Mouse (Mus musculus): ENCODE measurements around the gene Gm813. TPM values are rescaled to one million over a fixed set of nuclear protein-coding genes. Genes with fewer than 3 reads are reported as not detected.
"Not testable (repeated sequence)": the region's sequence is repeated elsewhere in the genome, so short reads cannot be mapped to it uniquely, and the experiment has no call there.

Gene Gm813
- total RNA-seq (2017) = not detected in 2 replicates

- no peak for ATAC-seq (replicated peaks in 1 of 2; ENCODE audit: insufficient read depth in 1 of 2, low FRiP score in 2 of 2, low TSS enrichment in 1 of 2, low read depth in 1 of 2, poor library complexity in 2 of 2, severe bottlenecking in 2 of 2)
These were observed at the start of gene Gm813 for GRCm38 (mm10) chr16:58616878-58617277. TSS of gene Gm813 (minus strand) at chr16:58616978.

- not testable (repeated sequence) for ATAC-seq (replicated peaks in 1 of 2; ENCODE audit: insufficient read depth in 1 of 2, low FRiP score in 2 of 2, low TSS enrichment in 1 of 2, low read depth in 1 of 2, poor library complexity in 2 of 2, severe bottlenecking in 2 of 2)
These were observed 48.4 kb upstream of the Gm813 start for GRCm38 (mm10) chr16:58665137-58665536.

GRCm38 (mm10) chr16:58663816-58664215 lies 47.0 kb upstream of the Gm813 start:
- no peak for ATAC-seq (replicated peaks in 1 of 2; ENCODE audit: insufficient read depth in 1 of 2, low FRiP score in 2 of 2, low TSS enrichment in 1 of 2, low read depth in 1 of 2, poor library complexity in 2 of 2, severe bottlenecking in 2 of 2)

- ATAC-seq (replicated peaks in 1 of 2; ENCODE audit: insufficient read depth in 1 of 2, low FRiP score in 2 of 2, low TSS enrichment in 1 of 2, low read depth in 1 of 2, poor library complexity in 2 of 2, severe bottlenecking in 2 of 2) = peak; percentile 75 to 86
These were observed 46.2 kb upstream of the Gm813 start for GRCm38 (mm10) chr16:58663021-58663420.

GRCm38 (mm10) chr16:58662287-58662791 lies 45.6 kb upstream of the Gm813 start:
- ATAC-seq (replicated peaks in 1 of 2; ENCODE audit: insufficient read depth in 1 of 2, low FRiP score in 2 of 2, low TSS enrichment in 1 of 2, low read depth in 1 of 2, poor library complexity in 2 of 2, severe bottlenecking in 2 of 2) = no peak

- ATAC-seq (replicated peaks in 1 of 2; ENCODE audit: insufficient read depth in 1 of 2, low FRiP score in 2 of 2, low TSS enrichment in 1 of 2, low read depth in 1 of 2, poor library complexity in 2 of 2, severe bottlenecking in 2 of 2) = peak in 1 of 2 experiments; percentile 20; a peak in 2 of 4 replicates
These were observed 45.0 kb upstream of the Gm813 start for GRCm38 (mm10) chr16:58661826-58662225.

GRCm38 (mm10) chr16:58658668-58659067 lies 41.9 kb upstream of the Gm813 start:
- ATAC-seq (replicated peaks in 1 of 2; ENCODE audit: insufficient read depth in 1 of 2, low FRiP score in 2 of 2, low TSS enrichment in 1 of 2, low read depth in 1 of 2, poor library complexity in 2 of 2, severe bottlenecking in 2 of 2) = no peak

GRCm38 (mm10) chr16:58656526-58656925 lies 39.7 kb upstream of the Gm813 start:
- no peak for ATAC-seq (replicated peaks in 1 of 2; ENCODE audit: insufficient read depth in 1 of 2, low FRiP score in 2 of 2, low TSS enrichment in 1 of 2, low read depth in 1 of 2, poor library complexity in 2 of 2, severe bottlenecking in 2 of 2)

GRCm38 (mm10) chr16:58655751-58656150 lies 39.0 kb upstream of the Gm813 start:
- no peak for ATAC-seq (replicated peaks in 1 of 2; ENCODE audit: insufficient read depth in 1 of 2, low FRiP score in 2 of 2, low TSS enrichment in 1 of 2, low read depth in 1 of 2, poor library complexity in 2 of 2, severe bottlenecking in 2 of 2)

- no peak for ATAC-seq (replicated peaks in 1 of 2; ENCODE audit: insufficient read depth in 1 of 2, low FRiP score in 2 of 2, low TSS enrichment in 1 of 2, low read depth in 1 of 2, poor library complexity in 2 of 2, severe bottlenecking in 2 of 2)
These were observed 33.2 kb upstream of the Gm813 start for GRCm38 (mm10) chr16:58649979-58650378.

GRCm38 (mm10) chr16:58638689-58639175 lies 22.0 kb upstream of the Gm813 start, which contains the start of gene E330017A01Rik:
TSS of gene E330017A01Rik (minus strand) at chr16:58638739.
- no peak; a peak in 1 of 4 replicates for ATAC-seq (replicated peaks in 1 of 2; ENCODE audit: insufficient read depth in 1 of 2, low FRiP score in 2 of 2, low TSS enrichment in 1 of 2, low read depth in 1 of 2, poor library complexity in 2 of 2, severe bottlenecking in 2 of 2)

GRCm38 (mm10) chr16:58638016-58638415 lies 21.2 kb upstream of the Gm813 start:
- no peak for ATAC-seq (replicated peaks in 1 of 2; ENCODE audit: insufficient read depth in 1 of 2, low FRiP score in 2 of 2, low TSS enrichment in 1 of 2, low read depth in 1 of 2, poor library complexity in 2 of 2, severe bottlenecking in 2 of 2)

- no peak; a peak in 1 of 4 replicates for ATAC-seq (replicated peaks in 1 of 2; ENCODE audit: insufficient read depth in 1 of 2, low FRiP score in 2 of 2, low TSS enrichment in 1 of 2, low read depth in 1 of 2, poor library complexity in 2 of 2, severe bottlenecking in 2 of 2)
These were observed 20.7 kb upstream of the Gm813 start for GRCm38 (mm10) chr16:58637448-58637847.

GRCm38 (mm10) chr16:58635866-58636265 lies 19.1 kb upstream of the Gm813 start:
- no peak for ATAC-seq (replicated peaks in 1 of 2; ENCODE audit: insufficient read depth in 1 of 2, low FRiP score in 2 of 2, low TSS enrichment in 1 of 2, low read depth in 1 of 2, poor library complexity in 2 of 2, severe bottlenecking in 2 of 2)

GRCm38 (mm10) chr16:58629736-58630135 lies 13.0 kb upstream of the Gm813 start:
- no peak for ATAC-seq (replicated peaks in 1 of 2; ENCODE audit: insufficient read depth in 1 of 2, low FRiP score in 2 of 2, low TSS enrichment in 1 of 2, low read depth in 1 of 2, poor library complexity in 2 of 2, severe bottlenecking in 2 of 2)

GRCm38 (mm10) chr16:58628968-58629367 lies 12.2 kb upstream of the Gm813 start:
- ATAC-seq (replicated peaks in 1 of 2; ENCODE audit: insufficient read depth in 1 of 2, low FRiP score in 2 of 2, low TSS enrichment in 1 of 2, low read depth in 1 of 2, poor library complexity in 2 of 2, severe bottlenecking in 2 of 2) = no peak

- no peak for ATAC-seq (replicated peaks in 1 of 2; ENCODE audit: insufficient read depth in 1 of 2, low FRiP score in 2 of 2, low TSS enrichment in 1 of 2, low read depth in 1 of 2, poor library complexity in 2 of 2, severe bottlenecking in 2 of 2)
These were observed 11.5 kb upstream of the Gm813 start for GRCm38 (mm10) chr16:58628336-58628680.

GRCm38 (mm10) chr16:58627597-58628335 lies 11.0 kb upstream of the Gm813 start:
- no peak for ATAC-seq (replicated peaks in 1 of 2; ENCODE audit: insufficient read depth in 1 of 2, low FRiP score in 2 of 2, low TSS enrichment in 1 of 2, low read depth in 1 of 2, poor library complexity in 2 of 2, severe bottlenecking in 2 of 2)

GRCm38 (mm10) chr16:58623944-58624343 lies 7.2 kb upstream of the Gm813 start:
- ATAC-seq (replicated peaks in 1 of 2; ENCODE audit: insufficient read depth in 1 of 2, low FRiP score in 2 of 2, low TSS enrichment in 1 of 2, low read depth in 1 of 2, poor library complexity in 2 of 2, severe bottlenecking in 2 of 2) = peak; percentile 49 to 53; a peak in 1 of 4 replicates
